Mouse (Mus musculus): ENCODE data around the gene Gm8024. TPM values are rescaled to one million over a fixed set of nuclear protein-coding genes. Genes with fewer than 3 reads are reported as not detected.
"Not testable (repeated sequence)": the region's sequence is repeated elsewhere in the genome, so short reads cannot be mapped to it uniquely, and the experiment has no call there.

Gene Gm8024
- not detected for total RNA-seq (2022)

DNA sequence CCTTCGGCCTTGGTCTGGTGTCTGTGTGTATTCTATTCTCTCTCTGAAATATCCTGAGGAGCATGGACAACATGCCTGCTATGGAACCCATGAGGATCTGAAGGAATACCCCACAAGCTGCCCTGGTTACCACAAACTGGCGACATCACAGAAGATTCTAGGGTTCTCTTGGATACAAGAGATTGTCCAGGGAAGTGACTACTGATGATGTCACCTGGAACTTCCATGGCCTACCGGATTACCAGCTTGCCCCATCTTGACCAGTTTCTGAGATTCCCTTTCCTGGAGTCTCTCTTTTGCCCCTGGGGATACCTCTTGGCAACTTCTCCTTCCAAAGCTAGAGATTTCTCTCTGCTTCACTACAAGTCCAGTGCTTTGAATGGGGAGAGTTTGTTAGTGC, at the start of gene Gm8024:
TSS of gene Gm8024 (minus strand) at position 101 of the 400 bp plus-strand sequence.
- not testable (repeated sequence) for DNase-seq (ENCODE audit: low spot score in 2 of 2)

DNA sequence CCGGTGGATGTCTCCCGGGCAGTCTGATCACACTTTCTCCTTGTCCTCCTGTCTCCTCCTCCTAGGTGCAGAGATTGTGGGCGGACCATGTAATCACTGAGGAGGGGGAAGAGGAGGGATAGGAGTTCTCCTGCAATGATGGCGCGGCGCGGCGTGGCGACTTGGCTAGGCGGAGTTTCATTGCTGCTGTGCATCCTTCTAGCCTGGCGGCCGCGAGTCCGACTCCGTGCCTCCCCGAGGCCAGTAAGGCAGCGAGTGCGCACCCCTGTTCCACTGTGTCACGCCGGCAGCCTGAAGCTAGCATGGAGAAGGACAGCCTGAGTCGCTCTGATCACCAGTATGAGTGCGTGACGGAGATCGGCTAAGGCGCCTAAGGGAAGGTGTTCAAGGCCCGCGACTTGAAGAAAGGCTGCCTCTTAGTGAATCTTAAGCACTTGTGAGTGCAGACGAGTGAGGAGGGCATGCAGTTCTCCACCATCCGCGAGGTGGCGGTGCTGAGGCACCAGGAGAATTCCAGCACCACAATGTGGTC, 19.2 kb upstream of the Gm8024 start:
- DNase-seq (ENCODE audit: low spot score in 2 of 2), result peak in 1 of 2 experiments; percentile 5

DNA sequence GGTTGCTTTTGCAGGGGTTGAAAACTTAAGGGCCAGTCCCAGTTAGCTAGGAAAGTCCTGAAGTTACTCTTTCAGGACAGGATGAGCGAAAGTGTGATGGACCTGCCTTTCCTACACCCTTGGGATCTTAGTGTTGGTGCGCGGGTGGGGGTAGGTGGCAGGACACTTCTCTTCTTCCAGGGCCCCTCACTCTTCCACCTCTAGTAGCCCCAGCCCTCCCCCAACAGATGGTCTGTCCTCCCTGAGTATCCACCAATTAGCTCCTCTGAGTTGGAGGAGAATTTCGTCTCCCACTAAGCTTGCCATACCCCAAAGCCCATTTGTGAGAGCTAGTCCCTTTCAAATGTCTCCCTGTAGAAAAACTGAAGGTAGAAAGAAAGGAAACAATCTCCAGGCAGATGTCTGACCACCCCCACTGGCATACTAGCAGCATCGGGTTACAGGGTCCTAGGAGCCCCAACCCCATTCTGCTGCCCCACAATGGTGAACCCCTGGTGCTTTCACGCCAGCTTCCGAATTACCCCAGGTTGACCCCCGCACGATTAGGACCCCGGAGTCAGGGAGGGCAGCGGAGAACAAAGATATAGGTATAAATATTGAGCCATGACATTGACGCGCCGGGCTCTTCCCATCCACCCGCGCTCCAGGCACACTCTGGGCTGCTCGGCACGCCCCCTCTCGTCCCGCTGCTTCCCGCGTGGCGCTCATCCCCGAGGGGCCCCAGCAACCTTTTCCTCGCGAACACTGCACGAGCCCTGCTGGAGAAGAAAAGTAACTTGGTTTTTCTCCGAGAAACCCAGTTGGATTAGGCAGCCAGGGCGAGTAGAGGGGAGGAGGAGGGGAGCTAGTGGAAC, 18.5 kb upstream of the Gm8024 start:
- not testable (repeated sequence) for DNase-seq (ENCODE audit: low spot score in 2 of 2)

DNA sequence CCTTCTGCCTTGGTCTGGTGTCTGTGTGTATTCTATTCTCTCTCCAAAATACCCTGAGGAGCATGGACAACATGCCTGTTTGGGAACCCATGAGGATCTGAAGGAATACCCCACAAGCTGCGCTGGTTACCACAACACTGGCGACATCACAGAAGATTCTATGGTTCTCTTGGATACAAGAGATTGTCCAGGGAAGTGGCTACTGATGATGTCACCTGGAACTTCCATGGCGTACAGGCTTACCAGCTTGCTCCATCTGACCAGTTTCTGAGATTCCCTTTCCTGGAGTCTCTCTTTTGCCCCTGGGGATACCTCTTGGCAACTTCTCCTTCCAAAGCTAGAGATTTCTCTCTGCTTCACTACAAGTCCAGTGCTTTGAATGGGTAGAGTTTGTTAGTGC, 21.8 kb downstream of the Gm8024 start, which contains the start of gene Gm8020:
TSS of gene Gm8020 (minus strand) at position 101 of the 400 bp plus-strand sequence.
- DNase-seq (ENCODE audit: low spot score in 2 of 2), result not testable (repeated sequence)

Other genes starting within 250 kb of the Gm8024 start
- not detected for gene Gm9611, start 226.9 kb downstream of the Gm8024 start, total RNA-seq (2022)
- gene Gm7995, start 214.1 kb downstream of the Gm8024 start, total RNA-seq (2022), result not detected
- gene Gm8005, start 84.6 kb downstream of the Gm8024 start, total RNA-seq (2022), result not detected
- gene Gm8011, start 60.4 kb downstream of the Gm8024 start, total RNA-seq (2022), result not detected
- gene Gm8020, start 21.9 kb downstream of the Gm8024 start, total RNA-seq (2022), result not detected
- gene Gm17124, start 75.6 kb upstream of the Gm8024 start, total RNA-seq (2022), result not detected
- not detected for gene Gm3633, start 117.6 kb upstream of the Gm8024 start, total RNA-seq (2022)
- not detected for gene Gm10378, start 131.7 kb upstream of the Gm8024 start, total RNA-seq (2022)
- not detected for gene Gm3015, start 244.5 kb upstream of the Gm8024 start, total RNA-seq (2022)

Measured in gastrocnemius, adult 8-10 months (tissue).